Mouse (Mus musculus): ENCODE measurements around the gene Krt86.

Gene Krt86

GRCm38 (mm10) chr15:101492718-101493117, 19.4 kb downstream of the Krt86 start:
- WGBS: 71% methylated on average over 8 of the region's 8 CpGs

DNA sequence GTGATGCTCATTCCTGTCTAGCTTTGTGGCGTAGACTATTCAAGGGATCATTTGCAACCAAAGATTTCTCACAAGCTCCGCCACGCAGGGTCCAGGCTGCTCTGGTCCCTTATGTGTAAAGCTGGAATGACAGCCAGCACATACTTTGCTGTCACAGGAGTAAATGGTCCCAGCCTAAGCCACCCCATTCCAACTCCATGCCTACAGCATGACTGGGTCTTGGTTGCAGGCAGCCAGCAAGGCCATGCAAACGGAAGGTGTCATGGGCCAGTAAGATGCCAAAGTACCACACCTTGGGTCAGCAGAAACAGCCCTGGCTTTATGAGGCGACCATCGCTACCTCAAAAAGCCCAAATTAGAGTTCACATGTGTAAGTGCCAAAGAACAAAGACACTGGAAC, 20.4 kb downstream of the Krt86 start:
- 97% methylated on average over 6 of the region's 6 CpGs for WGBS

- WGBS: 62% methylated on average over 1 of the region's 1 CpGs
Measured at GRCm38 (mm10) chr15:101494203-101494602, 20.9 kb downstream of the Krt86 start.

- WGBS: 94% methylated on average over 8 of the region's 8 CpGs
Measured at GRCm38 (mm10) chr15:101495266-101495665, 22.0 kb downstream of the Krt86 start.

GRCm38 (mm10) chr15:101497181-101497580, 23.9 kb downstream of the Krt86 start:
- 69% methylated on average over 2 of the region's 2 CpGs for WGBS

- 72% methylated on average over 14 of the region's 14 CpGs for WGBS
Measured at GRCm38 (mm10) chr15:101506896-101507758, 33.8 kb downstream of the Krt86 start.

DNA sequence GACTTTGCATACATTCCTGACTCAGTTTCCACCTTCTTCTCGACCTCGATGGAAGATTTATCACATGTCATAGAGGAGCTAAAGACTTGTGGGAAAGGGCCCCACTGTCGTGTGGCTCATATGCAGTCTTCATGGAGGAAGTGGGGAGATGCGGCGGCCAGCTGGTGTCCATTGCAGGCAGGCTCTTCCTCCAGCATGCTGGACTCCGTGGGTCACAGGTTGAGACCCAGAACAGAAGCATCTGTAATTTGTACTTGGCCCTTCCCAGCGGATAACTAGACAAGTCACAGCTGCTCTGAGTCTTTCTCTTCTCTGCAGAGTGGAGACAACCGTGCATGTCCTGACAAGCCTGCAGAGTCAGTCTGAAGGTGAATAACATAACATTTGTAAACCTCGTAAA, 35.0 kb downstream of the Krt86 start:
- 85% methylated on average over 9 of the region's 9 CpGs for WGBS

- 76% methylated on average over 2 of the region's 2 CpGs for WGBS
Measured at GRCm38 (mm10) chr15:101517161-101517560, 43.9 kb downstream of the Krt86 start, which contains the start of gene Gm49425. Gene Gm49425, minus strand, starts transcription at chr15:101517261.

DNA sequence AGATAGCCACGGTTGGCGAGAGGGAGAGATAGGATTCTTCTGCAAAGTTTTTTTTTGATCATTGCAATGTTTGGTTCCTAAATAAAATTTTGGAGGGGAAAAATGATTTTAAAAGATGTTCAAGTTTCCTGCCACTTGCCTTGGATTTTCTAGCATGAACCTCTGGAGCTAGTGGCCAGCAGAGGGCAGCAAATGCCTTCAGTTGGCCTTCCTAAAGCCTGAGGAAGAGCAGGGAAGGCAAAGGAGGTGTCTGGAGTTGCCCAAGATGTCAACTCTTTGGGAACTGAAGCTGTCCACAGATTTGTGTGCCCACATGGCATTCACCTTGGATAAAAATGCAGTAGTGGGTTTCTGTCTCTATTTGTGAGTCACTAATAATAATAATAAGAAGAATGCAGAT, 46.5 kb downstream of the Krt86 start:
- WGBS: 15% methylated on average over 2 of the region's 2 CpGs

- 82% methylated on average over 4 of the region's 4 CpGs for WGBS
Measured at GRCm38 (mm10) chr15:101522556-101523232, 49.4 kb downstream of the Krt86 start.
